Mouse (Mus musculus) MEL (cell line): ENCODE results near the gene Spaca9. TPM values are rescaled to one million over a fixed set of nuclear protein-coding genes. Genes with fewer than 3 reads are reported as not detected.

Experiments used
- DNase-seq: peaks from one replicate; pipeline ENCODE4 v3.0.0; 2011; ENCODE audit warnings: low read depth, low spot score
- H3K27ac ChIP-seq: 2 replicates; pipeline ENCODE4 v1.5.1; 2012; ENCODE audit warnings: low read depth, mild to moderate bottlenecking, control low read depth, low read length, moderate library complexity; ENCODE audit not compliant: control insufficient read depth
- H3K27me3 ChIP-seq, 2 experiments: fragments of 150-350 bp in 1 of 2; sonication (generic) in 1 of 2; 2 replicates each; pipeline ENCODE4 v1.6.1; 2012; ENCODE audit warnings: low read length in 2 of 2, mild to moderate bottlenecking in 2 of 2, improper control_type of control experiment in 1 of 2, moderate library complexity in 1 of 2; ENCODE audit not compliant: insufficient read depth in 2 of 2, control insufficient read depth in 1 of 2
- H3K36me3 ChIP-seq, 2 experiments: 2 replicates each; pipeline ENCODE4 v1.6.1; 2012 to 2014; ENCODE audit warnings: low read length in 2 of 2, improper control_type of control experiment in 1 of 2, inconsistent platforms in 1 of 2, mild to moderate bottlenecking in 1 of 2; ENCODE audit not compliant: insufficient read depth in 2 of 2, control insufficient read depth in 1 of 2
- H3K4me1 ChIP-seq, 2 experiments: fragments of 150-350 bp in 1 of 2; sonication (generic) in 1 of 2; 2 replicates each; pipeline ENCODE4 v1.6.1; 2012; ENCODE audit warnings: low read length in 2 of 2, improper control_type of control experiment in 1 of 2, mild to moderate bottlenecking in 1 of 2; ENCODE audit not compliant: insufficient read depth in 2 of 2, control insufficient read depth in 1 of 2
- H3K4me3 ChIP-seq, 2 experiments: fragments of 150-350 bp in 1 of 2; sonication (generic) in 1 of 2; 2 replicates each; pipeline ENCODE4 v1.5.1; 2012; ENCODE audit warnings: low read depth in 2 of 2, low read length in 2 of 2, mild to moderate bottlenecking in 2 of 2, moderate library complexity in 2 of 2, control low read depth in 1 of 2, improper control_type of control experiment in 1 of 2; ENCODE audit not compliant: control insufficient read depth in 1 of 2, insufficient read depth in 1 of 2
- H3K79me2 ChIP-seq: 2 replicates; pipeline ENCODE4 v1.6.1; 2012; ENCODE audit warnings: mild to moderate bottlenecking, low read length, moderate library complexity; ENCODE audit not compliant: control insufficient read depth, poor library complexity, insufficient read depth
- H3K9ac ChIP-seq: 2 replicates; pipeline ENCODE4 v1.6.1; 2012; ENCODE audit warnings: low read depth, mild to moderate bottlenecking, control low read depth, low read length, moderate library complexity; ENCODE audit not compliant: control insufficient read depth, poor library complexity, severe bottlenecking
- H3K9me3 ChIP-seq: fragments of 150-350 bp; sonication (generic); replicated peaks from 2 replicates; pipeline ENCODE4 v1.6.1; 2012; ENCODE audit warnings: mild to moderate bottlenecking, low read length, improper control_type of control experiment, moderate library complexity; ENCODE audit not compliant: insufficient read depth
- BHLHE40 ChIP-seq: IDR thresholded peaks from 2 replicates; pipeline ENCODE4 v1.6.1; 2012; ENCODE audit warnings: low read depth, mild to moderate bottlenecking, inconsistent platforms, low read length, improper control_type of control experiment, borderline replicate concordance
- CHD1 ChIP-seq: IDR thresholded peaks from 2 replicates; pipeline ENCODE4 v1.6.1; 2012; ENCODE audit warnings: low read depth, mild to moderate bottlenecking, inconsistent platforms, low read length, improper control_type of control experiment
- CHD2 ChIP-seq: IDR thresholded peaks from 2 replicates; pipeline ENCODE4 v1.6.1; 2011; ENCODE audit warnings: low read length, improper control_type of control experiment
- E2F4 ChIP-seq: IDR thresholded peaks from 2 replicates; pipeline ENCODE4 v1.6.1; 2011; ENCODE audit warnings: low read depth, low read length, improper control_type of control experiment, borderline replicate concordance
- ELF1 ChIP-seq: IDR thresholded peaks from 2 replicates; pipeline ENCODE4 v1.6.1; 2014; ENCODE audit warnings: low read depth, mild to moderate bottlenecking, inconsistent platforms, low read length, improper control_type of control experiment, moderate library complexity
- EP300 ChIP-seq, 2 experiments: IDR thresholded peaks; 2 replicates each; pipeline ENCODE4 v1.6.1; 2011; ENCODE audit warnings: improper control_type of control experiment in 2 of 2, low read length in 2 of 2, low read depth in 1 of 2, mild to moderate bottlenecking in 1 of 2
- ETS1 ChIP-seq: IDR thresholded peaks from 2 replicates; pipeline ENCODE4 v1.6.1; 2012; ENCODE audit warnings: low read depth, mild to moderate bottlenecking, inconsistent platforms, low read length, improper control_type of control experiment, moderate library complexity
- GABPA ChIP-seq: IDR thresholded peaks from 2 replicates; pipeline ENCODE4 v1.6.1; 2012; ENCODE audit warnings: low read depth, mild to moderate bottlenecking, inconsistent platforms, low read length, improper control_type of control experiment, moderate library complexity
- GATA1 ChIP-seq: IDR thresholded peaks from 2 replicates; pipeline ENCODE4 v1.6.1; 2011; ENCODE audit warnings: low read depth, low read length, improper control_type of control experiment
- HCFC1 ChIP-seq: IDR thresholded peaks from 2 replicates; pipeline ENCODE4 v1.6.1; 2012; ENCODE audit warnings: low read depth, mild to moderate bottlenecking, inconsistent platforms, low read length, improper control_type of control experiment, moderate library complexity
- JUND ChIP-seq: IDR thresholded peaks from 2 replicates; pipeline ENCODE4 v1.6.1; 2011; ENCODE audit warnings: low read depth, mild to moderate bottlenecking, improper control_type of control experiment, low read length
- KAT2A ChIP-seq: conservative IDR thresholded peaks from 2 replicates; pipeline ENCODE4 v1.6.1; 2012; ENCODE audit warnings: low read depth, low read length, improper control_type of control experiment, inconsistent platforms
- MAFK ChIP-seq: IDR thresholded peaks from 2 replicates; pipeline ENCODE4 v1.6.1; 2011; ENCODE audit warnings: low read depth, mild to moderate bottlenecking, low read length, improper control_type of control experiment, borderline replicate concordance
- MAX ChIP-seq: IDR thresholded peaks from 2 replicates; pipeline ENCODE4 v1.6.1; 2011; ENCODE audit warnings: low read length, improper control_type of control experiment
- MAZ ChIP-seq: IDR thresholded peaks from 2 replicates; pipeline ENCODE4 v1.6.1; 2012; ENCODE audit warnings: low read depth, mild to moderate bottlenecking, inconsistent platforms, low read length, improper control_type of control experiment
- MXI1 ChIP-seq: IDR thresholded peaks from 2 replicates; pipeline ENCODE4 v1.6.1; 2011; ENCODE audit warnings: mild to moderate bottlenecking, low read depth, low read length, improper control_type of control experiment
- MYB ChIP-seq: IDR thresholded peaks from 2 replicates; pipeline ENCODE4 v1.6.1; 2011; ENCODE audit warnings: mild to moderate bottlenecking, low read depth, low read length, improper control_type of control experiment
- MYC ChIP-seq: IDR thresholded peaks from 2 replicates; pipeline ENCODE4 v1.6.1; 2011; ENCODE audit warnings: low read depth, mild to moderate bottlenecking, low read length, improper control_type of control experiment, moderate library complexity
- NELFE ChIP-seq: IDR thresholded peaks from 2 replicates; pipeline ENCODE4 v1.6.1; 2011; ENCODE audit warnings: low read depth, low read length, improper control_type of control experiment
- NRF1 ChIP-seq: IDR thresholded peaks from 2 replicates; pipeline ENCODE4 v1.6.1; 2014; ENCODE audit warnings: low read depth, mild to moderate bottlenecking, inconsistent platforms, low read length, improper control_type of control experiment, moderate library complexity; ENCODE audit not compliant: poor library complexity, insufficient read depth, severe bottlenecking
- POLR2A ChIP-seq, 2 experiments: IDR thresholded peaks; 2 replicates each; pipeline ENCODE4 v1.6.1; 2011 to 2012; ENCODE audit warnings: low read length in 2 of 2, mild to moderate bottlenecking in 2 of 2, control low read depth in 1 of 2, improper control_type of control experiment in 1 of 2, low read depth in 1 of 2, moderate library complexity in 1 of 2; ENCODE audit not compliant: control insufficient read depth in 1 of 2, insufficient read depth in 1 of 2, poor library complexity in 1 of 2
- POLR2AphosphoS2 ChIP-seq: IDR thresholded peaks from 2 replicates; pipeline ENCODE4 v1.6.1; 2011; ENCODE audit warnings: low read length, improper control_type of control experiment
- RAD21 ChIP-seq: IDR thresholded peaks from 2 replicates; pipeline ENCODE4 v1.6.1; 2011; ENCODE audit warnings: mild to moderate bottlenecking, low read depth, low read length, improper control_type of control experiment
- RCOR1 ChIP-seq: IDR thresholded peaks from 2 replicates; pipeline ENCODE4 v1.6.1; 2012; ENCODE audit warnings: low read depth, mild to moderate bottlenecking, inconsistent platforms, low read length, improper control_type of control experiment
- SIN3A ChIP-seq: IDR thresholded peaks from 2 replicates; pipeline ENCODE4 v1.6.1; 2012; ENCODE audit warnings: low read length, improper control_type of control experiment, inconsistent platforms
- TAL1 ChIP-seq: IDR thresholded peaks from 2 replicates; pipeline ENCODE4 v1.6.1; 2012; ENCODE audit warnings: mild to moderate bottlenecking, inconsistent platforms, low read length, moderate library complexity, mixed read lengths
- TBP ChIP-seq: IDR thresholded peaks from 2 replicates; pipeline ENCODE4 v1.8.0; 2011; ENCODE audit warnings: low read depth, low read length, improper control_type of control experiment
- TCF12 ChIP-seq: IDR thresholded peaks from 2 replicates; pipeline ENCODE4 v1.6.1; 2014; ENCODE audit warnings: low read depth, mild to moderate bottlenecking, inconsistent platforms, low read length, improper control_type of control experiment, moderate library complexity
- UBTF ChIP-seq: IDR thresholded peaks from 2 replicates; pipeline ENCODE4 v1.6.1; 2012; ENCODE audit warnings: low read depth, mild to moderate bottlenecking, inconsistent platforms, low read length, improper control_type of control experiment, moderate library complexity, borderline replicate concordance; ENCODE audit not compliant: insufficient read depth
- USF1 ChIP-seq: IDR thresholded peaks from 2 replicates; pipeline ENCODE4 v1.6.1; 2014; ENCODE audit warnings: low read depth, mild to moderate bottlenecking, inconsistent platforms, low read length, improper control_type of control experiment, moderate library complexity
- ZC3H11A ChIP-seq: IDR thresholded peaks from 2 replicates; pipeline ENCODE4 v1.6.1; 2012; ENCODE audit warnings: low read depth, mild to moderate bottlenecking, inconsistent platforms, low read length, improper control_type of control experiment
- ZMIZ1 ChIP-seq: IDR thresholded peaks from 2 replicates; pipeline ENCODE4 v1.6.1; 2012; ENCODE audit warnings: low read depth, mild to moderate bottlenecking, inconsistent platforms, low read length, improper control_type of control experiment, moderate library complexity
- ZNF384 ChIP-seq: IDR thresholded peaks from 2 replicates; pipeline ENCODE4 v1.6.1; 2012; ENCODE audit warnings: low read depth, mild to moderate bottlenecking, inconsistent platforms, low read length, improper control_type of control experiment
- polyA plus RNA-seq, 2 experiments: library from polyadenylated mRNA; stranded (reverse) in 1 of 2; unstranded in 1 of 2; fragments of >175 nt in 1 of 2; fragments of >200 nt in 1 of 2; gene quantifications; 2 replicates each; pipeline versions ENCODE4 v1.2.1 to v1.2.4; 2012; ENCODE audit warnings: low replicate concordance in 2 of 2, low read depth in 1 of 2; ENCODE audit not compliant: insufficient read length in 2 of 2, insufficient read depth in 1 of 2, missing spikeins in 1 of 2
- total RNA-seq: library from RNA; depleted of rRNA; stranded (reverse); fragments of 300-350 nt; gene quantifications from 2 replicates; pipeline ENCODE4 v1.2.3, GENCODE M21; 2012

Spaca9 gene
- total and polyA plus RNA-seq, 3 experiments, result 0.92 to 5.4 TPM; not detected in 1

DNA sequence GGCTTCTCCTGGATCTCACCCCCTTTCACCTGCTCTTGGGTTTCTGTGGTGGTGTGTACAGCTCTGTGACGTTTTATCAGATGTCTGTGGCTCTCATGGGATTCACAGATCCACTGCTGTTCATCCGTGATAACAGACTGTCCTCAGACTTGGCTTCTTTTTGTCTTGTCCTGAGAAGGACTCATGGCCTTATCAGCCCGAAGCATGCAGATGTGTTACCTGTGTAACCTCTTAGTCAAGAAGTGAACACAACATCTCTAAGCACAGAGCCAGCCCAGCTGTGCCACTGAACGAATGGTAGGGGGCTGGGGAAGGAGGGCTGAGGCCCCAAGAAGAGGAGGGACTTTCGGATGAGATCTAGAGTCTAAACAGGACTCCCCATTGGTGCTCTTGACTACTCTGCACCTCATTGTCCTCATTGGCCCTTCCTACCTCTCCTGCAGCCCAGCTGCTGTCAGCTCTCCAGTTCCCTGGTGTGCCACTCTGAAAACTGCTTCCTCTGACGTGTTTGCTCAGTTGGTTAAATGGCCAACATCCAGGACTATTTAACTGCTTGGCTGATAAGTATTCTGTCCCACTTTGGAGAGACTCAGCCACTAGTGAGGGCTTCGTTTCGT lies 2.2 kb upstream of the Spaca9 start:
- DNase-seq, result peak; percentile 92
- peak overlapping the region in 1 of 2 experiments; percentile 1; a peak in 1 of 4 replicates for H3K4me3 ChIP-seq
- no peaks in the 10 kb centered on the region for H3K27me3 ChIP-seq
- no peak for TF ChIP-seq CHD2
- peak; percentile 99 for TF ChIP-seq TAL1
- TF ChIP-seq EP300 (IDR thresholded peaks at IDR 0.05; ENCODE audit: low read depth in 1 of 2, low read length in 2 of 2), result peak; percentile 95 to 96
- no peak for TF ChIP-seq RAD21
- TF ChIP-seq POLR2AphosphoS2, result no peak
- TF ChIP-seq POLR2A (IDR thresholded peaks at IDR 0.05; ENCODE audit: control insufficient read depth in 1 of 2, insufficient read depth in 1 of 2, low read depth in 1 of 2, low read length in 2 of 2, poor library complexity in 1 of 2), result no peak; a peak in 1 of 4 replicates
- peak; percentile 99 for TF ChIP-seq TCF12
- TF ChIP-seq MXI1, result peak; percentile 39; the same call in 1 of the 2 replicates
- TF ChIP-seq GATA1, result peak; percentile 99
- TF ChIP-seq HCFC1, result no peak
- TF ChIP-seq UBTF, result no peak
- 0 out of 2 replicates have a peak, but pooled peaks have one; percentile 11 for TF ChIP-seq MYB
- TF ChIP-seq ELF1, result no peak
- TF ChIP-seq USF1, result 0 out of 2 replicates have a peak, but pooled peaks have one; percentile 4
- no peak for TF ChIP-seq NRF1
- no peak for TF ChIP-seq JUND
- peak; percentile 78; the same call in 1 of the 2 replicates for TF ChIP-seq BHLHE40
- no peak for TF ChIP-seq ZNF384
- peak; percentile 71 for TF ChIP-seq MAZ
- TF ChIP-seq ETS1, result peak; percentile 94
- TF ChIP-seq RCOR1, result peak; percentile 97
- TF ChIP-seq SIN3A, result peak; percentile 79
- no peak for TF ChIP-seq NELFE
- no peak for TF ChIP-seq KAT2A
- no peak for TF ChIP-seq GABPA
- TF ChIP-seq ZMIZ1, result no peak
- no peak for TF ChIP-seq CHD1
- TF ChIP-seq TBP, result peak; percentile 72
- peak; percentile 85; the same call in 1 of the 2 replicates for TF ChIP-seq MAFK
- no peak for TF ChIP-seq MAX
- TF ChIP-seq ZC3H11A, result no peak
- TF ChIP-seq E2F4, result no peak
- TF ChIP-seq MYC, result peak; percentile 66; the same call in 1 of the 2 replicates
- H3K36me3 ChIP-seq, result peaks cover 0 to 38% of the 10 kb centered on the region in 2 experiments; a peak in 2 of 4 replicates
- H3K79me2 ChIP-seq, result 0 out of 2 replicates have a peak, but pooled peaks cover 1% of the 10 kb centered on the region
- peak overlapping the region; percentile 5; the same call in 1 of the 2 replicates for H3K9ac ChIP-seq
- H3K4me1 ChIP-seq, result peaks cover 21 to 60% of the 10 kb centered on the region in 2 experiments
- no peaks in the 10 kb centered on the region for H3K9me3 ChIP-seq
- peak overlapping the region; percentile 83 for H3K27ac ChIP-seq
